Mouse (Mus musculus) hindbrain, embryonic 16.5 days (tissue): ENCODE data around the gene Gas2l1. TPM values are rescaled to one million over a fixed set of nuclear protein-coding genes. Genes with fewer than 3 reads are reported as not detected.

ENCODE experiments used
- ATAC-seq: fragments of 200-750 bp; cut with Nextera tagmentation; 2 replicates; pipeline ENCODE4 v1.8.0; 2017; ENCODE audit warnings: moderate TSS enrichment, moderate library complexity
- H3K27ac ChIP-seq: fragments of 300-500 bp; sonication (generic); 2 replicates; pipeline ENCODE4 v1.5.1; 2014; ENCODE audit warnings: low read depth, mild to moderate bottlenecking, control low read depth, low read length, moderate library complexity
- H3K27me3 ChIP-seq: fragments of 300-500 bp; sonication (generic); replicated peaks from 2 replicates; pipeline ENCODE4 v1.6.1; 2014; ENCODE audit warnings: low read length; ENCODE audit not compliant: control insufficient read depth, insufficient read depth
- H3K36me3 ChIP-seq: fragments of 300-500 bp; sonication (generic); 2 replicates; pipeline ENCODE4 v1.6.1; 2014; ENCODE audit warnings: mild to moderate bottlenecking, low read length, moderate library complexity, mixed read lengths; ENCODE audit not compliant: control insufficient read depth, insufficient read depth
- H3K4me1 ChIP-seq: fragments of 300-500 bp; sonication (generic); 2 replicates; pipeline ENCODE4 v1.6.1; 2014; ENCODE audit warnings: low read depth, low read length; ENCODE audit not compliant: control insufficient read depth, insufficient read depth
- H3K4me2 ChIP-seq: fragments of 300-500 bp; sonication (generic); 2 replicates; pipeline ENCODE4 v1.6.1; 2014; ENCODE audit warnings: mild to moderate bottlenecking, low read length, control low read depth, moderate library complexity
- H3K4me3 ChIP-seq: fragments of 300-500 bp; sonication (generic); 2 replicates; pipeline ENCODE4 v1.5.1; 2014; ENCODE audit warnings: mild to moderate bottlenecking, low read length, control low read depth, moderate library complexity
- H3K9ac ChIP-seq: fragments of 300-500 bp; sonication (generic); 2 replicates; pipeline ENCODE4 v1.6.1; 2014; ENCODE audit warnings: low read depth, mild to moderate bottlenecking, control low read depth, low read length, moderate library complexity
- H3K9me3 ChIP-seq: fragments of 300-500 bp; sonication (generic); 2 replicates; pipeline ENCODE4 v1.6.1; 2014; ENCODE audit warnings: mild to moderate bottlenecking, low read length, moderate library complexity; ENCODE audit not compliant: control insufficient read depth
- WGBS: fragments of 180-500 bp; shearing (Covaris S2); extraction: QIAGEN DNeasy Blood & Tissue Kit; methylation state at CpG from one replicate; pipeline ENCODE4 v1.1.7; 2014; 5-methylcytosine and 5-hydroxymethylcytosine counted together
- polyA plus RNA-seq: library from polyadenylated mRNA; unstranded; fragments of >200 nt; fragmentation: Nextera tagmentation; extraction: Ambion mirVana; gene quantifications from 2 replicates; pipeline ENCODE4 v1.2.1, GENCODE M21; 2015

The Gas2l1 gene
- 19.1 and 21.6 TPM in 2 replicates for polyA plus RNA-seq

- Histone ChIP-seq H3K9ac (peak within 1 kb of the TSS; percentile 73), H3K36me3 (peaks cover 23% of the 10 kb centered on the region), H3K27ac (peak within 1 kb of the TSS; percentile 57), H3K27me3 (peaks cover 29% of the 10 kb centered on the region), H3K4me3 (peak within 1 kb of the TSS; percentile 64), H3K4me1 (peaks cover 37% of the 10 kb centered on the region), H3K4me2 (peak within 1 kb of the TSS; percentile 90), H3K9me3 (no peaks in the 10 kb centered on the region)
- peak; percentile 91 for ATAC-seq
- WGBS = 1% methylated on average over 45 of the region's 50 CpGs
These were observed at the start of gene Gas2l1 for GRCm38 (mm10) chr11:5065056-5065821. Gene Gas2l1 (minus strand): TSS chr11:5065327.

GRCm38 (mm10) chr11:5113645-5114044 is 48.5 kb upstream of the Gas2l1 start:
- H3K27ac ChIP-seq = no peak overlapping the region
- no peak overlapping the region for H3K9ac ChIP-seq
- no peaks in the 10 kb centered on the region for H3K36me3 ChIP-seq
- no peak overlapping the region for H3K4me2 ChIP-seq
- 76% methylated on average over 7 of the region's 7 CpGs for WGBS
- H3K27me3 ChIP-seq = no peaks in the 10 kb centered on the region
- H3K4me3 ChIP-seq = no peak overlapping the region
- no peaks in the 10 kb centered on the region for H3K4me1 ChIP-seq
- no peak for ATAC-seq
- no peaks in the 10 kb centered on the region for H3K9me3 ChIP-seq

- 63% methylated on average over 8 of the region's 8 CpGs for WGBS
These were observed 44.3 kb upstream of the Gas2l1 start for GRCm38 (mm10) chr11:5109441-5109840.

GRCm38 (mm10) chr11:5103986-5104509 is 38.9 kb upstream of the Gas2l1 start:
- H3K4me1 ChIP-seq = peaks cover 15% of the 10 kb centered on the region
- H3K4me3 ChIP-seq = no peak overlapping the region
- no peaks in the 10 kb centered on the region for H3K9me3 ChIP-seq
- 84% methylated on average over 4 of the region's 4 CpGs for WGBS
- H3K27me3 ChIP-seq = no peaks in the 10 kb centered on the region
- H3K4me2 ChIP-seq = no peak overlapping the region
- peaks cover 8% of the 10 kb centered on the region; the same call in 1 of the 2 replicates for H3K36me3 ChIP-seq
- ATAC-seq = no peak
- H3K9ac ChIP-seq = 0 out of 2 replicates have a peak overlapping the region, but pooled peaks have one; percentile 15
- no peak overlapping the region for H3K27ac ChIP-seq

More at GRCm38 (mm10) chr11:5109441-5109840, 44.3 kb upstream of the Gas2l1 start:
- H3K27ac ChIP-seq = no peak overlapping the region
- no peak overlapping the region for H3K9ac ChIP-seq
- H3K9me3 ChIP-seq = no peaks in the 10 kb centered on the region
- ATAC-seq = no peak
- no peaks in the 10 kb centered on the region for H3K27me3 ChIP-seq
- peaks cover 4% of the 10 kb centered on the region; the same call in 1 of the 2 replicates for H3K36me3 ChIP-seq
- no peak overlapping the region for H3K4me2 ChIP-seq
- H3K4me3 ChIP-seq = no peak overlapping the region
- no peaks in the 10 kb centered on the region for H3K4me1 ChIP-seq

GRCm38 (mm10) chr11:5102384-5102783 is 37.3 kb upstream of the Gas2l1 start:
- 90% methylated on average over 7 of the region's 7 CpGs for WGBS
- H3K36me3 ChIP-seq = peaks cover 8% of the 10 kb centered on the region; the same call in 1 of the 2 replicates
- no peak for ATAC-seq

GRCm38 (mm10) chr11:5101641-5102040 is 36.5 kb upstream of the Gas2l1 start:
- Histone ChIP-seq H3K4me2 (no peak overlapping the region), H3K9ac (no peak overlapping the region), H3K9me3 (no peaks in the 10 kb centered on the region), H3K36me3 (peaks cover 8% of the 10 kb centered on the region; the same call in 1 of the 2 replicates), H3K4me1 (peaks cover 25% of the 10 kb centered on the region), H3K27ac (no peak overlapping the region), H3K27me3 (no peaks in the 10 kb centered on the region), H3K4me3 (no peak overlapping the region)
- WGBS = 89% methylated on average over 6 of the region's 6 CpGs
- no peak for ATAC-seq

More at GRCm38 (mm10) chr11:5102384-5102783, 37.3 kb upstream of the Gas2l1 start:
- Histone ChIP-seq H3K4me2 (no peak overlapping the region), H3K4me3 (no peak overlapping the region), H3K27ac (no peak overlapping the region), H3K9ac (no peak overlapping the region), H3K9me3 (no peaks in the 10 kb centered on the region), H3K27me3 (no peaks in the 10 kb centered on the region), H3K4me1 (peaks cover 17% of the 10 kb centered on the region)

GRCm38 (mm10) chr11:5100801-5101200 is 35.7 kb upstream of the Gas2l1 start:
- Histone ChIP-seq H3K4me3 (peak overlapping the region; percentile 88), H3K4me1 (peaks cover 32% of the 10 kb centered on the region), H3K27ac (peak overlapping the region; percentile 98), H3K36me3 (peaks cover 8% of the 10 kb centered on the region; the same call in 1 of the 2 replicates), H3K9ac (peak overlapping the region; percentile 93), H3K27me3 (no peaks in the 10 kb centered on the region), H3K9me3 (no peaks in the 10 kb centered on the region), H3K4me2 (peak overlapping the region; percentile 93)
- ATAC-seq = no peak
- WGBS = 32% methylated on average over 5 of the region's 5 CpGs

- Histone ChIP-seq H3K27ac (peak overlapping the region; percentile 98), H3K27me3 (no peaks in the 10 kb centered on the region), H3K36me3 (peaks cover 8% of the 10 kb centered on the region; the same call in 1 of the 2 replicates), H3K4me2 (peak overlapping the region; percentile 93), H3K4me3 (peak overlapping the region; percentile 88), H3K9me3 (no peaks in the 10 kb centered on the region), H3K4me1 (peaks cover 33% of the 10 kb centered on the region), H3K9ac (peak overlapping the region; percentile 93)
- no peak for ATAC-seq
- 3% methylated on average over 7 of the region's 7 CpGs for WGBS
These were observed 35.2 kb upstream of the Gas2l1 start for GRCm38 (mm10) chr11:5100283-5100682.

- H3K9ac ChIP-seq = peak overlapping the region; percentile 93
These were observed 34.6 kb upstream of the Gas2l1 start for GRCm38 (mm10) chr11:5099576-5100183.

More at GRCm38 (mm10) chr11:5099576-5100183, 34.6 kb upstream of the Gas2l1 start:
- H3K4me3 ChIP-seq = peak overlapping the region; percentile 88
- peaks cover 4% of the 10 kb centered on the region; the same call in 1 of the 2 replicates for H3K36me3 ChIP-seq
- peak; percentile 75 for ATAC-seq
- no peaks in the 10 kb centered on the region for H3K9me3 ChIP-seq
- 0% methylated on average over 31 of the region's 31 CpGs for WGBS
- H3K27me3 ChIP-seq = no peaks in the 10 kb centered on the region
- peaks cover 33% of the 10 kb centered on the region for H3K4me1 ChIP-seq
- H3K27ac ChIP-seq = peak overlapping the region; percentile 98
- H3K4me2 ChIP-seq = peak overlapping the region; percentile 93
